Mouse (Mus musculus): ENCODE measurements around the gene Abi1. TPM values are rescaled to one million over a fixed set of nuclear protein-coding genes. Genes with fewer than 3 reads are reported as not detected.
A peak's percentile ranks its signal among the peaks of the same experiment; 100 is the strongest.

The Abi1 gene
- polyA plus RNA-seq, 1 experiment: 104 TPM

GRCm38 (mm10) chr2:23039082-23040000 lies 700 bp downstream of the Abi1 start:
- peak overlapping the region; percentile 93 for H3K4me3 ChIP-seq (ENCODE audit: low read depth, low read length)
- H3K9me3 ChIP-seq (replicated peaks; ENCODE audit: control insufficient read depth, insufficient read depth, low read length, poor library complexity, severe bottlenecking): no peaks in the 10 kb centered on the region
- no peaks in the 10 kb centered on the region for H3K4me1 ChIP-seq (ENCODE audit: control insufficient read depth, insufficient read depth, low read length)
- peak overlapping the region; percentile 88 for H3K9ac ChIP-seq (ENCODE audit: low read depth, poor library complexity, severe bottlenecking)
- no peaks in the 10 kb centered on the region for H3K36me3 ChIP-seq (ENCODE audit: control insufficient read depth, insufficient read depth, low read length, poor library complexity, severe bottlenecking)
- H3K27ac ChIP-seq (ENCODE audit: insufficient read depth, low read length): peak overlapping the region; percentile 69
- H3K27me3 ChIP-seq (ENCODE audit: control insufficient read depth, insufficient read depth, low read length, poor library complexity, severe bottlenecking): no peaks in the 10 kb centered on the region
- TF ChIP-seq POLR2A (IDR thresholded peaks at IDR 0.05; ENCODE audit: insufficient read depth, low read length) (no peak), EP300 (IDR thresholded peaks at IDR 0.05; ENCODE audit: insufficient read depth, low read depth, low read length) (no peak), CTCF (IDR thresholded peaks at IDR 0.05; ENCODE audit: low read depth, low read length) (no peak)

- no peak overlapping the region for H3K27ac ChIP-seq (ENCODE audit: insufficient read depth, low read length)
- no peaks in the 10 kb centered on the region; the same call in 1 of the 2 replicates for H3K36me3 ChIP-seq (ENCODE audit: control insufficient read depth, insufficient read depth, low read length, poor library complexity, severe bottlenecking)
- TF ChIP-seq POLR2A (IDR thresholded peaks at IDR 0.05; ENCODE audit: insufficient read depth, low read length) (no peak), EP300 (IDR thresholded peaks at IDR 0.05; ENCODE audit: insufficient read depth, low read depth, low read length) (no peak), CTCF (IDR thresholded peaks at IDR 0.05; ENCODE audit: low read depth, low read length) (no peak)
- no peak overlapping the region for H3K9ac ChIP-seq (ENCODE audit: low read depth, poor library complexity, severe bottlenecking)
- H3K27me3 ChIP-seq (ENCODE audit: control insufficient read depth, insufficient read depth, low read length, poor library complexity, severe bottlenecking): no peaks in the 10 kb centered on the region
- H3K4me3 ChIP-seq (ENCODE audit: low read depth, low read length): no peak overlapping the region
- H3K9me3 ChIP-seq (replicated peaks; ENCODE audit: control insufficient read depth, insufficient read depth, low read length, poor library complexity, severe bottlenecking): no peaks in the 10 kb centered on the region
- H3K4me1 ChIP-seq (ENCODE audit: control insufficient read depth, insufficient read depth, low read length): no peaks in the 10 kb centered on the region
Observed at GRCm38 (mm10) chr2:23035467-23035866, 4.6 kb downstream of the Abi1 start.

GRCm38 (mm10) chr2:23034692-23035435 lies 5.2 kb downstream of the Abi1 start:
- no peaks in the 10 kb centered on the region for H3K4me1 ChIP-seq (ENCODE audit: control insufficient read depth, insufficient read depth, low read length)
- no peak for TF ChIP-seq EP300 (IDR thresholded peaks at IDR 0.05; ENCODE audit: insufficient read depth, low read depth, low read length)
- no peak for TF ChIP-seq CTCF (IDR thresholded peaks at IDR 0.05; ENCODE audit: low read depth, low read length)
- no peak for TF ChIP-seq POLR2A (IDR thresholded peaks at IDR 0.05; ENCODE audit: insufficient read depth, low read length)
- H3K27ac ChIP-seq (ENCODE audit: insufficient read depth, low read length): no peak overlapping the region
- no peak overlapping the region for H3K9ac ChIP-seq (ENCODE audit: low read depth, poor library complexity, severe bottlenecking)
- no peaks in the 10 kb centered on the region for H3K9me3 ChIP-seq (replicated peaks; ENCODE audit: control insufficient read depth, insufficient read depth, low read length, poor library complexity, severe bottlenecking)
- no peak overlapping the region for H3K4me3 ChIP-seq (ENCODE audit: low read depth, low read length)
- no peaks in the 10 kb centered on the region for H3K27me3 ChIP-seq (ENCODE audit: control insufficient read depth, insufficient read depth, low read length, poor library complexity, severe bottlenecking)
- H3K36me3 ChIP-seq (ENCODE audit: control insufficient read depth, insufficient read depth, low read length, poor library complexity, severe bottlenecking): no peaks in the 10 kb centered on the region; the same call in 1 of the 2 replicates

GRCm38 (mm10) chr2:23030631-23031030 lies 9.4 kb downstream of the Abi1 start:
- no peak overlapping the region for H3K27ac ChIP-seq (ENCODE audit: insufficient read depth, low read length)
- no peak overlapping the region for H3K4me3 ChIP-seq (ENCODE audit: low read depth, low read length)
- H3K36me3 ChIP-seq (ENCODE audit: control insufficient read depth, insufficient read depth, low read length, poor library complexity, severe bottlenecking): no peaks in the 10 kb centered on the region; the same call in 1 of the 2 replicates
- H3K27me3 ChIP-seq (ENCODE audit: control insufficient read depth, insufficient read depth, low read length, poor library complexity, severe bottlenecking): no peaks in the 10 kb centered on the region
- H3K9me3 ChIP-seq (replicated peaks; ENCODE audit: control insufficient read depth, insufficient read depth, low read length, poor library complexity, severe bottlenecking): no peaks in the 10 kb centered on the region
- no peak overlapping the region for H3K9ac ChIP-seq (ENCODE audit: low read depth, poor library complexity, severe bottlenecking)
- TF ChIP-seq EP300 (IDR thresholded peaks at IDR 0.05; ENCODE audit: insufficient read depth, low read depth, low read length) (no peak), CTCF (IDR thresholded peaks at IDR 0.05; ENCODE audit: low read depth, low read length) (no peak), POLR2A (IDR thresholded peaks at IDR 0.05; ENCODE audit: insufficient read depth, low read length) (no peak)
- H3K4me1 ChIP-seq (ENCODE audit: control insufficient read depth, insufficient read depth, low read length): no peaks in the 10 kb centered on the region

GRCm38 (mm10) chr2:23028826-23029225 lies 11.2 kb downstream of the Abi1 start:
- TF ChIP-seq EP300 (IDR thresholded peaks at IDR 0.05; ENCODE audit: insufficient read depth, low read depth, low read length) (no peak), POLR2A (IDR thresholded peaks at IDR 0.05; ENCODE audit: insufficient read depth, low read length) (no peak), CTCF (IDR thresholded peaks at IDR 0.05; ENCODE audit: low read depth, low read length) (no peak)
- Histone ChIP-seq H3K9ac (ENCODE audit: low read depth, poor library complexity, severe bottlenecking) (no peak overlapping the region), H3K27me3 (ENCODE audit: control insufficient read depth, insufficient read depth, low read length, poor library complexity, severe bottlenecking) (no peaks in the 10 kb centered on the region), H3K36me3 (ENCODE audit: control insufficient read depth, insufficient read depth, low read length, poor library complexity, severe bottlenecking) (no peaks in the 10 kb centered on the region; the same call in 1 of the 2 replicates), H3K4me3 (ENCODE audit: low read depth, low read length) (no peak overlapping the region), H3K4me1 (ENCODE audit: control insufficient read depth, insufficient read depth, low read length) (no peaks in the 10 kb centered on the region), H3K27ac (ENCODE audit: insufficient read depth, low read length) (no peak overlapping the region), H3K9me3 (replicated peaks; ENCODE audit: control insufficient read depth, insufficient read depth, low read length, poor library complexity, severe bottlenecking) (no peaks in the 10 kb centered on the region)

Measured in ES-Bruce4 (cell line).